Mouse (Mus musculus) erythroblast, embryonic 14.5 days (primary cell): ENCODE measurements around the gene Grm2. TPM values are rescaled to one million over a fixed set of nuclear protein-coding genes. Genes with fewer than 3 reads are reported as not detected.
"Not testable (repeated sequence)": the region's sequence is repeated elsewhere in the genome, so short reads cannot be mapped to it uniquely, and the experiment has no call there.

Experiments used
- H3K27me3 ChIP-seq: 2 replicates; pipeline ENCODE4 v1.6.1; 2012; ENCODE audit warnings: inconsistent platforms; ENCODE audit not compliant: control insufficient read depth
- H3K36me3 ChIP-seq: 2 replicates; pipeline ENCODE4 v1.6.1; 2012; ENCODE audit warnings: mild to moderate bottlenecking, inconsistent platforms; ENCODE audit not compliant: control insufficient read depth
- H3K4me1 ChIP-seq: 2 replicates; pipeline ENCODE4 v1.6.1; 2012; ENCODE audit warnings: inconsistent platforms; ENCODE audit not compliant: control insufficient read depth
- H3K4me3 ChIP-seq: replicated peaks from 2 replicates; pipeline ENCODE3; 2012; ENCODE audit warnings: moderate library complexity, mild to moderate bottlenecking, inconsistent platforms
- H3K9me3 ChIP-seq: 2 replicates; pipeline ENCODE4 v1.6.1; 2012; ENCODE audit warnings: low read length, inconsistent platforms, mixed read lengths; ENCODE audit not compliant: control insufficient read depth
- GATA1 ChIP-seq: IDR thresholded peaks from 2 replicates; pipeline ENCODE4 v1.6.1; 2012; ENCODE audit warnings: low read length, inconsistent platforms, mixed read lengths
- TAL1 ChIP-seq: IDR thresholded peaks from 3 replicates; pipeline ENCODE4 v1.6.1; 2012; ENCODE audit warnings: low read length, inconsistent platforms, mixed read lengths
- polyA plus RNA-seq: library from polyadenylated mRNA; stranded (reverse); fragments of >175 nt; gene quantifications from 2 replicates; pipeline ENCODE4 v1.2.3, GENCODE M21; 2012

Gene Grm2
- polyA plus RNA-seq, 1 experiment: not detected

GRCm38 (mm10) chr9:106595836-106596235 lies 60.0 kb downstream of the Grm2 start:
- H3K9me3 ChIP-seq: no peaks in the 10 kb centered on the region
- H3K27me3 ChIP-seq: no peaks in the 10 kb centered on the region
- H3K36me3 ChIP-seq: no peaks in the 10 kb centered on the region
- no peaks in the 10 kb centered on the region for H3K4me1 ChIP-seq
- no peak overlapping the region for H3K4me3 ChIP-seq
- TF ChIP-seq GATA1 (no peak), TAL1 (no peak)

- not testable (repeated sequence) for H3K4me3 ChIP-seq, H3K36me3 ChIP-seq, H3K4me1 ChIP-seq, H3K27me3 ChIP-seq, H3K9me3 ChIP-seq
Measured at GRCm38 (mm10) chr9:106595402-106595801, 60.5 kb downstream of the Grm2 start.

Other genes starting within 250 kb of the Grm2 start
- gene Rpl29, start 226.6 kb downstream of the Grm2 start, polyA plus RNA-seq: 2.4 and 3.8 TPM in 2 replicates
- 0.42 and 0.50 TPM in 2 replicates for gene Acy1, start 217.8 kb downstream of the Grm2 start, polyA plus RNA-seq
- 0.07 TPM in 1 of 2 replicates, not detected in the other for gene Abhd14b, start 208.6 kb downstream of the Grm2 start, polyA plus RNA-seq
- gene Abhd14a, start 208.4 kb downstream of the Grm2 start, polyA plus RNA-seq: 0.42 and 0.64 TPM in 2 replicates
- 0.21 and 0.90 TPM in 2 replicates for gene Pcbp4, start 202.8 kb downstream of the Grm2 start, polyA plus RNA-seq
- not detected in 2 replicates for gene Gpr62, start 190.1 kb downstream of the Grm2 start, polyA plus RNA-seq
- 9.9 and 10.7 TPM in 2 replicates for gene Rrp9, start 180.1 kb downstream of the Grm2 start, polyA plus RNA-seq
- gene Parp3, start 179.1 kb downstream of the Grm2 start, polyA plus RNA-seq: 0.05 TPM in 1 of 2 replicates, not detected in the other
- not detected in 2 replicates for gene Iqcf1, start 156.1 kb downstream of the Grm2 start, polyA plus RNA-seq
- gene Iqcf5, start 141.5 kb downstream of the Grm2 start, polyA plus RNA-seq: not detected in 2 replicates
- not detected in 2 replicates for gene Iqcf3, start 94.5 kb downstream of the Grm2 start, polyA plus RNA-seq
- not detected in 2 replicates for gene Iqcf4, start 85.1 kb downstream of the Grm2 start, polyA plus RNA-seq
- gene Iqcf6, start 29.5 kb downstream of the Grm2 start, polyA plus RNA-seq: not detected in 2 replicates
- 0.63 and 0.69 TPM in 2 replicates for gene Tex264, start 29.8 kb upstream of the Grm2 start, polyA plus RNA-seq
- 0.18 and 0.24 TPM in 2 replicates for gene Rad54l2, start 133.1 kb upstream of the Grm2 start, polyA plus RNA-seq
- gene Dcaf1, start 165.8 kb upstream of the Grm2 start, polyA plus RNA-seq: 0.39 and 1.3 TPM in 2 replicates
- gene Rbm15b, start 231.3 kb upstream of the Grm2 start, polyA plus RNA-seq: 1.4 and 1.9 TPM in 2 replicates
- 7.1 and 10.6 TPM in 2 replicates for gene Manf, start 235.9 kb upstream of the Grm2 start, polyA plus RNA-seq